Mouse (Mus musculus) cerebellum, adult 9-11 months (tissue): ENCODE measurements around the gene 4930503B20Rik.

Experiments
- DNase-seq: peaks from one replicate; pipeline ENCODE4 v3.0.0; 2022

4930503B20Rik gene

DNA sequence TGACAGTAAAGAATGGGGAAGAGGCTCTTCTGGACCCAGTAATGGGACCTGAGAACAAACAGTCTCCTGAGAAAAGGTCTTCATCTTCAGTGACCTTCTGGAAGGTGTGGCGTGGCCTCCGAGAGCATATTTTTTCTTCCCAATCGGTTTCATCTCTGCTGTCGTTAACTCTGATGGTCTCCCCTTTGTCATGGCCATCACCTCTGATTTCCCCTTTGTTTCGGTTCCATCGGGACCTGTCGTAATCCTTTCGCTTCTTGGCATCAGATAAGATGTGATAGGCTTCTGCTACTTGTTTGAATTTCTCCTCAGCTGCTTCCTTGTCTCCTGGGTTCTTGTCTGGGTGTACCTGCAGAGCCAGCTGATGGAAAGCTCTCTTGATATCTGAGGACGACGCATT lies 401 bp downstream of the 4930503B20Rik start:
- no peak for DNase-seq

- DNase-seq = no peak
Observed at GRCm38 (mm10) chr3:146649311-146649894, 1.7 kb downstream of the 4930503B20Rik start.

- no peak for DNase-seq
Observed at GRCm38 (mm10) chr3:146641818-146642427, 9.2 kb downstream of the 4930503B20Rik start.

DNA sequence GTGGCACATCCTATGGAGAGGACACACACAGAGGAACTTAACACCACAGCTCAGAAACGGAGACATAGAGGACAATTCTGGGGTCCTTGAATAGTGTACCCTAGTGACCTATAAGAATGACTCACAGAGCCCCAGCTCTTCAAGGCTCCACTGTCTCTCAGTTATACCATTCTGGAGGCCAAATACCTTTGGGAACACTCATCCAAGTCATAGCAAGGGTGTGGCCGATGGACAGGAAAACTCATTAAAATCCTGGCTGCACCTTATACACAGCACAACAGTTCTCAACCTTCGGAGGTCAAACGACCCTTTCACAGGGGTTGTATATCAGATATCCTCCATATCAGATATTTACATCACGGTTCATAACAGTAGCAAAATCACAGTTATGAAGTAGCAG lies 18.6 kb downstream of the 4930503B20Rik start:
- no peak for DNase-seq

DNA sequence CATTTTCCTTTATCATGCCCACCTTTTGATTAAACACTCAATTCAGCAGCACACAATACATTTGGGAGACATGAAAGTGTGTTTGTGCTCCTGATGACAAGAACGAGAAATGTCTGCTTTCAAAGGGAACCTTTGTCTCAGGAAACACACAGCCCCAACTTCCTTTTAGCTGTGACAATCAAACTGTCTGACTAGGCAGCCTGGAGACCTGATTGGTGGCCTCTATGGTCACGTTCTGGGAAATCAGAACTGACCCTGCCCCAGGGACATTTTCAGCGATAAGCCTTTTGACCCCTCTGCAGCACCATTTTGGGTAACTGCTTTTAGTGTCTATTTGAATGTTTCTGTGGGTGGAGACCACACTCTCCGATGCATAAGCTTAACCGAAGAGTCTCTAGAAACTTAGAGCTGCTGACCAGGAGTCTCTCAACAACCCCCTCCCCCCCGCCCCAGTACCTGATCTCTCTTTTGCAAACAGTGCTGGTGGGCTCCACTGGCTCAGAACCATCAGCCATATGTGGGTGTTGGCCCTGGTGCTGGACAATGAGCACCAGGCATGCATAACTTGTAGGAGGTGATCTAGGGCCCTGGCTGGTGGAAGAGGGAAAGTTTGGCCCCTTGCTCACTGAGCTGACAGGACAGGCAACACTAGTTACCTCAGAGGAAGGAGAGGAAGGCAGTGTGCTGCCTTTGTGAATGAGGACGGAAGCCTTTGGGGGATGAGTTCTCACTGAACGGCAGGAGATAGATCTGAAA lies 22.7 kb downstream of the 4930503B20Rik start:
- DNase-seq = no peak

- no peak for DNase-seq
Observed at GRCm38 (mm10) chr3:146625766-146626165, 25.4 kb downstream of the 4930503B20Rik start.

DNA sequence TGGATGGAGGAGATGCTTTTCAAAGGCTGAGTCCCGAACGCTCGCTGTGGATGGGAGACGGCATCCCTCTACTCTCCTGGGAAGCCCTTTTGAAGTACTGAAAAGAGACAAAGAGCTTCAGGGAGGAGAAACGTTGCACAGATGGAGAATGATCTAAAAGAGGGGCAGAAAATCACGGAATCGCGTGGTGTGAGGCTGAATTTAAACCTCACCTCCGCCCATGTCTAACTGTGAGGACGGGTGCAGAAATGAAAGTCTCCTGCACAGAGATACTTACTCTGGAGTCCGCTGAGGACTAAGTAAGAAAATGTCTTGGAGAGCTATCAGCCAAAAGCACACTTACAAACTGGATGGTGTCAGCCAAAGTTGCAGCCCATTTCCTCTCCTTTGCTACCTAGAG lies 29.2 kb downstream of the 4930503B20Rik start:
- DNase-seq = no peak

DNA sequence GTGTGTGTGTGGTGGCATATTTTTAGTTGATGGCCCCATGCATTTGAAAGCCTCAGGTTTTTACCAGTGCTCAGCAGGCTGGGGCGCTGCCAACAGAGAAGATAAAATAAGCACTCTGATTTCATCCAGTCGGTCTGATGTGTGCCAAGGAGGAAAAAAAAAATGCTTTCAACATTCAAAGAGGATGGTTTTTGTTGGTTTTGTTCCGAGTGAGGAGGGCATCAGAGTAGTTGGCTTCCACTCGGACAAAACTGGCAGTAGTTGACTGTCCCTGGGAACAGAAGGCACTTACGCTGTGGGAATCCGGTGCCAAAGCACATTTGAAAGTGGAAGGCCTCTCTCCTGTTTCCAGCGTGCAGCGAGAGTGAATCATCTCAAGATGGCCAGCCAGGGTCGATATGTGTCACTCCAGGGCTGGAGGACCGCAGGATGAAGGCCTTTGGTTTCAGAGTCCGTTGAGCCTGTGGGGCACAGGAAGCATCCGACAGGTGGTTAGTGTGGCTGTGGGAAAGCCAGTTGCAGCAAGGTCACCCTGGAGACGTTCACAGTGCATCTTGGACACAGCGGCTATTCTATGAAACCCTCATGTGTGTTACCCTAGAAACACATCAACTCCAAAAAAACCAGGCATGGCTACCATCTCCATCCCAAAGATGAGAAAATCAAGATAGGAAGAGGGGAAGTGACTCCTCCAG lies 30.4 kb downstream of the 4930503B20Rik start:
- peak; percentile 88 for DNase-seq

DNA sequence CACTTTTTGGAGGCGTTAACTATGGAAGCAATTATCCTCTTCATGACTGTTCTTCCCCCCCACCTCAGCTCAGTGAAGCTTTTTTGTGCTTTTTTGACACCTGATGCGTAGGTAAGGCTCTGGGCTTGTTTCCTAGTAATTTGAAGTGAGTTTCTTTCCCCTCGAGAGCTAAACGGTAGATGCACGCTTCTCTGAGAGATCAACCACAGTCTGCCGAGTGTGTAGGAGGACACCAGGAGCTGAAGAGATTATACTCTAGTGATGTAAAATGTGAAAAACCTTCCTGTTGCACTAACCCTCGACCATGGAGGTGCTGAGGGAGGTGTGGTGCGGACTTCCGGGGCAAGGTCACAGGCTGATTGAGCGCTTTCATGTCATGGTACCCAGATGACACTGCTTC lies 31.0 kb downstream of the 4930503B20Rik start:
- no peak for DNase-seq

GRCm38 (mm10) chr3:146618357-146618756 lies 32.8 kb downstream of the 4930503B20Rik start:
- no peak for DNase-seq

DNA sequence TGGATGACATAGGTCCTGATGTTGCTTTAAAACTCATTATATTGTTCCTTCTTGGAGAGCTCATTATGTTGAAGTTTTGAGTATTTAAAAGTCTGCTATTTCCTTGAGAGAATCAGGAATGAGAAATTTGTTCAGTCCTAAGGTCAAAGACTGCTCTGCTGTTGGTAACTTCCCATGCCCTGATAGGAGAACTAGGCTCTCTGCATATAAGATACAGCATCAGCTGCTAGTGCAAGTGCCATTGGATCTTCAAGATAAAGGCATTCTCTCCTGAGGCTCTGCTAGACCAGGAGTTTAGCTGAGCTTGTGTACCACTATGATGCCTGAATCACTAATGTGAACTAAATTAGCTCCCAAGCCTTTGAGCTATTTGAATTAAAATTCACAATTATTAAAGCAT lies 33.2 kb downstream of the 4930503B20Rik start:
- no peak for DNase-seq

- no peak for DNase-seq
Observed at GRCm38 (mm10) chr3:146616533-146617283, 34.4 kb downstream of the 4930503B20Rik start.

- no peak for DNase-seq
Observed at GRCm38 (mm10) chr3:146615496-146615895, 35.6 kb downstream of the 4930503B20Rik start, which contains the start of gene Dnase2b. TSS of gene Dnase2b (minus strand) at chr3:146615596.

DNA sequence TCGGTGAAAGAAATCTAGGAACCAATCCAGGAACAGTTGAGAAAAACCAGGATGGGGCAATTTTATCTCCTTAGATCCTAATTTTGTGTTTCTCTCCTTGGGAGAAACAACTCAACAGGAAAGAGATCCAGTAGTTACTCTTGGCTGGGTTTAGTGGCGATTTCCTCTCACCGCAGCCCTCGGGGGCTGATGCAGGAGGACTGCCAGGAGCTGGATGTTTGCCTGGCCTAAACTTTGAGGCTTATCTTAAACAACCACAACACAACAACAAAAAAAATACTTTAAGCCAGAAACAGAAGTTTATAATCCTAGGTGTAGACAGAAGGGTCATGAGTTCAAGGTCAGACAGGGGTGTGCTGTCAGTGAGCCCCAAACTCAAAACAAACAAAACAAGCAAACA lies 39.3 kb downstream of the 4930503B20Rik start:
- DNase-seq = no peak

GRCm38 (mm10) chr3:146611261-146611660 lies 39.9 kb downstream of the 4930503B20Rik start:
- DNase-seq = no peak

- no peak for DNase-seq
Observed at GRCm38 (mm10) chr3:146610322-146610721, 40.8 kb downstream of the 4930503B20Rik start.

DNA sequence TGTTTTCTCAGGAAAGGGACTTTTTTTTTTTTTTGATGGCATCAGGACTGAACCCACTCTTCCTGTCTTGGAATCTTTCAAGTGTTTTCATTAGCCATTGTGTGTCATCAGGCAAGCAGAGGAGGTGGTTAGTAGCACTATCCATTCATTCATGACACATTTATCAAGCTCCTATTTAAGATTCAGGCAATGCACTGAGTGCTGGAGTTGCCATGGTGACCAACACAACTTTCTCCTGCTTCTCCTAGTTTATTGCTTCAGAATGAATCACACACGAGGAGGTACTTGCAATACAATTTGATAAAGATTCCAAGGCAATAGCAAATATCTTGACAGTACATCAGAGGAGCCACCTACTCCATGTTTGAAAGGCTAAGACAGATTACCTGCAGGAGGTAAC lies 43.7 kb downstream of the 4930503B20Rik start:
- no peak for DNase-seq

DNA sequence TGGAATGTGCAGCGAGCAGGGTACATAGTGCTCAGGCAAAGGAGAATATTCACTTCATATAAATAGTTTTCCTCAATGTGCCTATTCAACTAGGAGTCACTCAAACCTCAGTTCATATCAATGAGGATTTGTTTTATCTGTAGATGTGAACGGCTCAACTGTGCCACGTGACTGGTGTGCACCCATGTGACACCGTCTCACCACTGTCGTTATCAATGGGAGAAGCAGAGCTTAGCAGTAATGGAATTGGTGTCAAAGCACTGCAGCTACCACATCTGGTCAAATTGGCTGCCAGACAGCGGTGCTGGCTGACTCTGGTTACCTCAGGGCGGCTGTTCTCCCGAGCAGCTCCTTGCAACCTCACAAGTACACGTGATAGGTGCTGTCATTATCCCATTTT lies 46.5 kb downstream of the 4930503B20Rik start:
- no peak for DNase-seq

DNA sequence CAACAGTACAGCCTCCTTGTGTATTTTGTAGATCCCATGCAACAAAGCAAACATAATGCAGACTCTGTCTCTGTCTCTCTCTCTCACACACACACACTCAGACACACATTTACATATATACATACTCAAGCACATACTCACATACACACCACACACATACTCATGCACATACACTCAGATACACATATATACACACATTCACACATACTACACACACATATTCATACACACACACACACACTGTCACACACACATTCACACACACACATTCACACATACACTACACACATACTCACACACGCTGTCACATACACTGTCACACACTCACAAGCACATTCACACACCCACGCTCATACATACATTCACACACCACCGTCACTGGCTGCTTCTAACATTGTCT lies 48.6 kb downstream of the 4930503B20Rik start:
- no peak for DNase-seq

- DNase-seq = no peak
Observed at GRCm38 (mm10) chr3:146601205-146601604, 49.9 kb downstream of the 4930503B20Rik start.

- no peak for DNase-seq
Observed at GRCm38 (mm10) chr3:146599198-146599900, 51.8 kb downstream of the 4930503B20Rik start.

DNA sequence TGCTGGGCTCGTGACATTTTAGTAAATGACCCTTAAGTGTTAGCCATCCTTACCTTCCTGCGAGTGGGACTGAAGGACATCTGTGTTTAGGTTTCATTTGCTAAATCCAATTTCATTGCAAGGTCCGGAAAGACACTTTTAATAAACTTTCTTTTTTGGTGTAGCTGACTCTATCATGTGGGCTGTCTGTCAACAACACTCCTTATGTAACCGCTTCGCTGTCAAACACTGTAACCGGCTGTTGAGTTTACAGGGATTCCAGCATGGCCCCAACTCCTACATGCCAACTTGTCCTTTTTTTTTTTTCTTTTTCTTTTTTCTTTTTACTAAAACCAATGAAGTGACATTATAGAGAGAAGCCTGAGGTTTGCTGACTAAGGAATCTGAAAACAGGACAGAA lies 52.7 kb downstream of the 4930503B20Rik start:
- no peak for DNase-seq
